Comparison of ENCODE assay signal across 16 mouse cellular contexts in the genomic region with DNA sequence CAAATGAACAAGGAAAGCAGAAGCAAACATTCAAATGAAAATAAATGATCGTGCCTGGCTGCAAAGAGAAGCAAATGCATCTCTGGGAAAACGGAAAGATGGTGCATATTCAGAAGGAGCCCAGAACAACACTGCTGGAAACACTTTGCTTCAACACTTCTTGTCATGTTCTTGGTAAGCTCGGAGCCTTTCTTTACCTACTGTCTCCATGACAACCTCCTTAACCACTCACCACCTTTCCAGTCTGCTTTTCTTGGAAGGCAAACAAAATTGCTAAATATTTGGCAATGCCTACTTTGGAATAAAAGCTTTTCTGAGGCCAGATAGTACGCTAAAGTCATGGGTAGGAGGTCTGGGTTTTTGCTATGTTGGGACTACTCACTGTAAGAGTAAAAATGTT.
"Had no signal": no experiment of that assay in that cellular context is flagged by ENCODE, and none has a peak within 500 bp of the region (broad histone marks: within the 10 kb centered on the region; RNA-seq: fewer than 3 reads in every experiment).

No protein-coding gene starts in this region.

- H3K36me3 ChIP-seq: kidney, embryonic 15.5 days; limb, embryonic 12.5 days; limb, embryonic 15.5 days had no signal

- H3K4me1 ChIP-seq: kidney, embryonic 15.5 days; limb, embryonic 12.5 days; limb, embryonic 15.5 days had no signal

- H3K27me3 ChIP-seq: kidney, embryonic 15.5 days; limb, embryonic 12.5 days; limb, embryonic 15.5 days had no signal

- H3K4me3 ChIP-seq: kidney, embryonic 15.5 days; limb, embryonic 12.5 days; limb, embryonic 15.5 days had no signal

- H3K9ac ChIP-seq: kidney, embryonic 15.5 days; limb, embryonic 12.5 days; limb, embryonic 15.5 days; liver, embryonic 14.5 days; liver, postnatal 0 days had no signal

- H3K4me2 ChIP-seq: kidney, embryonic 15.5 days; limb, embryonic 12.5 days; limb, embryonic 15.5 days; liver, embryonic 11.5 days; midbrain, embryonic 11.5 days had no signal

- DNase-seq: kidney, adult 2 months; kidney, postnatal 10 days; kidney, postnatal 36 days; left cerebral cortex, postnatal 4 days; liver, postnatal 0 days; lung, postnatal 36 days; midbrain, embryonic 14.5 days; thymus, postnatal 25 days had no signal

- ATAC-seq: intestine, postnatal 0 days; liver, postnatal 0 days had no signal

- H3K9me3 ChIP-seq: kidney, embryonic 15.5 days; limb, embryonic 12.5 days; limb, embryonic 15.5 days had no signal

- H3K27ac ChIP-seq: kidney, embryonic 15.5 days; limb, embryonic 12.5 days; limb, embryonic 15.5 days; liver, embryonic 14.5 days; stomach, postnatal 0 days had no signal
